Mouse (Mus musculus) T-helper 17 cell (primary cell): ENCODE measurements around the gene Taok1.
"Not testable (repeated sequence)": the region's sequence is repeated elsewhere in the genome, so short reads cannot be mapped to it uniquely, and the experiment has no call there.

ENCODE experiments used
- in situ Hi-C, 2 experiments: fragments of 300-600 bp; cut with MboI, MseI; formaldehyde crosslinking; loops; 1 replicate in 1 of 2; 2 replicates in 1 of 2; pipeline ENCODE4 v1.15.1; 2025; ENCODE audit warnings: high pct_unique_total_duplicates in 2 of 2

The Taok1 gene

DNA sequence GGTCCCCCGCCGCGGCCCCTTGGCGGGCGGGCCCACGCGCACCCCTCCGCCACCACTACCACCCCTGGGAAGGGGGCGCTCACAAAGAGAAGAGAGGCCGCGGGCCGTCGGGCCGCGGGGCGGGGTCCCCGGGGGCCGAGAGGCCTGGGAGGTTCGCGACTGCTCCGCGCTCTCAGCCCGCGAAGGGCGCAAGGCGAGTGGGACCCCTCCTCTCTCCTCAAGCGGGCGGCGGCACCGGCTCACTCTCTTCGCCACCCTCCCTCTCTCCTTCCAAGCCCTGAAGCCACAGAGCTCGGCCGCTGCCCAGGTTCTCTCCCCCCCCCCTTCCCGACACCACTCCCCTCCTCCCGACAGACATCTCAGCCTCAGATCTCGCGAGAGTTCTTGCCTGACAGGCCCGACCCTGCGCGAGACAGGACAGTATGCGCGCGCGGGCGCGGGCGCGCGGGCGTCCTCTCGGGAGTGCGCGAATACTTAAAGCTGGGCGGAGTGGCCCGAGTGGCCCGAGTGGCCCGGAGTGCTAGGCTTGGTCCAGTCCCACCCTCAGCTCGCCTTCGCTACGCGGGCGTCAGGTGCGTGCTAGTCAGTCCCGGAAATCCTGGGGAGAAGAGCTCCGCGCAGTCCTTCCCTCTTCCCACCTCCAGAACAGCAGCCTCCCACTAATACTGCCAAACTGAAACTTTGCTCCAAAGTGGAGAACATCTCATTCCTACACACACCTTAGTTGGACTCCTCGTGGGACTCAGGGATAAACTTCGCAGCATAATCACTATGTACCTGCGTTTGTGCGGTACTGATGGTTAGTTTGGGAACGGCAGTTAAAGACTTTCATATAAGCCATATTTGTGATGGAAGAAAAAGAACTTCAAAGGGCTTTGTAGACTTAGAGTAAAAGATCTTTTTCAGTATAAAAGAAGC, at the start of gene Taok1:
Gene Taok1, minus strand, starts transcription at position 278 of the 918 bp plus-strand sequence.
- in situ Hi-C loops: loop anchor here in 1 of 2 experiments (5.0 kb wide), 1 partner anchor 115 kb away; the partner anchor contains the start of gene Git1

DNA sequence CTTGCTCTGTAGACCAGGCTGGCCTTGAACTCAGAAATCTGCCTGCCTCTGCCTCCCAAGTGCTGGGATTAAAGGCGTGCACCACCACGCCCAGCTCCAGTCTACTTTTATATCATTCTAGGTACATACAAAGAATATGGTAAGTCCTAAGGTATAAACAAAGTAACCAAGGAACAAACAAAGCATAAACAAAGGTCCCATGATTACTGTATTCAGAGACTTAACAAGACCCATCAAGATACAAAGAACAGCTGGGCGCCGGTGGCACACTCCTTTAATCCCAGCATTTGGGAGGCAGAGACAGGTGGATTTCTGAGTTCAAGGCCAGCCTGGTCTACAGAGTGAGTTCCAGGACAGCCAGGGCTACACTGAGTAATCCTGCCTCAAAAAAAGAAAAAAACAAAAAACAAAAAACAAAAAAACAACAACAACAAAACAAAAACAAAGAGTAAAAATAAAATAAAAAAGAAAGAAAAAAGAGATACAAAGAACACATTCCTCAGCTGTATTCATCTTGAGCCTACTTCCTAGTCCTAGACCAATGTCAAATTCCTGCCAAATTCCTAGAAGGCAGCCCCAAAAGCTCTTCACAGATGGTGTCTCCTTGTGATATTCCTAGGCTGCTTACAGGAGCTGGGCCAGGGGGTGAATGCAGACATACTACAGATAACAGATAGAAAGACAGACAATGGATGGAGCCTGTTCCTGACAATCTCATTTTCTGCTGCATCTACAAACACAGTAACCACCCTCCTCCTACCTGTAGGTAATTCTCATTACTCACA, 46.0 kb upstream of the Taok1 start:
- in situ Hi-C loops: not testable (repeated sequence)

DNA sequence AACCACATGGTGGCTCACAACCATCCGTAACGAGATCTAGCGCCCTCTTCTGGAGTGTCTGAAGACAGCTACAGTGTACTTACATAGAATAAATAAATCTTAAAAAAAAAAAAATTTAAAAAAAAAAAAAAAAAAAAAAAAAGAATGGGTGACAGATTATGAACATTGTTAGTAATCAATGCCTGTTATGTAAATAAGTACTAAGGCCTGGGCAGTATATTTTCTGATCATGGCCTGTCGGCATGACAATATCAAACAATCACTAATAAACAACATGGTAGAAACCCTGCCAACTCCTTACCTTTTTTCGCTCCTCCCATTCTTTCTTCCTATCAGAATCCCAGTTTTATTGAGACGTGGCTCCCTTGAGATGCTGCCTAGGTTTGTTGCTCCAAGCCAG, 44.9 kb upstream of the Taok1 start:
- in situ Hi-C loops: no loop called here

DNA sequence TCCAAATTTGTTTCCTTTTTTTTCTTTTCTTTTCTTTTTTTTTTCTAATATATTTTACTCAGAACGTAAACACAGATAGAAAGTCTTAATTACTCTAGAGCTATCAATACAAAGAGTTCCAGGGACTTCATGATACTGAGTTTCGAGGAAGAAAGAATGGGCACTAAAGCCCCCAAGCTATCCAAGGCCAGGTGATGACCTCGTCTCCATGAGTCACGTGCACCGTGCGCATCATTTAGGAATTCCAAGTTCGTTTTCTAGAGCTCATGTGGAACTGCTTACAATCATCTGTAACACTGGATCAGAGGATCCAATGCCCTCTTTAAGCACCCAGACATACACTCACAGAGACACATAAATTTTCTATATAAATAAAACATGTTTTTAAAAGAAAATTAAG, 41.3 kb upstream of the Taok1 start:
- in situ Hi-C loops: no loop called here

DNA sequence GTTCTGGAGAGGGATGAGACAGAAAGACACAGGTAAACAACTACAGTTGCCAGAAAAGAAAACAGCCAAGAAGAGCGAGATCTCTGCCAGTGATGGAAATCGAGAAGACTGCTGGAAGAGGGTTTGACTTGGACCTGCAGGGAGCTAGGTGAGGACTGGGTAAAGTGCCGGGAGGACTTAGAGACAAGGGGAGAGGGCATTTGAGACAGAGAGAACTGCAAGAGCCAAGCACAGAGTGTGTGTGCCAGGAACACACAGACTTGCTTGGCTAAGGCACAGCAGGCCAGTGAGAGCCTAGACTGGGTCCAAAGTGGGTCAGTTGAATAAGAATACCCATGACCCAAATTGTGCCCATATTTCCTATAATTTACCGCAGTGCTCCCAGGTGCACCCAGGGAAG, 37.9 kb upstream of the Taok1 start:
- in situ Hi-C loops: no loop called here

GRCm38 (mm10) chr11:77641390-77641789, 33.8 kb upstream of the Taok1 start:
- in situ Hi-C loops: no loop called here

DNA sequence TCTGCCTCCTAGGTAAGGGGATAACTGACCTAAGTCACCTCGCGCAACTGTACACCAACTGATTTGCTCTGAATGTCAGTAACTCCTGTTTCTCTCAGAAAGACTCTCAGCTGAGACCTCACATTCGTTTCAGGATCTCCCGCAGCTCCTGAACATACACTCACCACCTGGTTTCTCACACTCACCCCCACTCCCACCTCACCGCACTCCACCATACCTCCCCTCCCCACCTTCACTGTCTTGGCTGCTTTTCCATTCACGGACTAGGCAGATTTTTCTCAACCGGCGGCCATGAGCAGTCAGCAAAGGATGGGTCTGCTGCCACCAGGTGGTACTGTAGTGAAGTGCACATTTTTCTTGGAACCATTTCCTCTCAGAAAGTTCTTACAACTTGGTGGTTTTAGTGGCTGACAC, 22.6 kb upstream of the Taok1 start:
- in situ Hi-C loops: loop anchor here in 1 of 2 experiments (10.0 kb wide), 1 partner anchor 525 kb away; no protein-coding TSS in a partner anchor

- in situ Hi-C loops: no loop called here
Observed at GRCm38 (mm10) chr11:77629476-77629875, 21.9 kb upstream of the Taok1 start.

GRCm38 (mm10) chr11:77626596-77627535, 19.3 kb upstream of the Taok1 start:
- in situ Hi-C loops: no loop called here

DNA sequence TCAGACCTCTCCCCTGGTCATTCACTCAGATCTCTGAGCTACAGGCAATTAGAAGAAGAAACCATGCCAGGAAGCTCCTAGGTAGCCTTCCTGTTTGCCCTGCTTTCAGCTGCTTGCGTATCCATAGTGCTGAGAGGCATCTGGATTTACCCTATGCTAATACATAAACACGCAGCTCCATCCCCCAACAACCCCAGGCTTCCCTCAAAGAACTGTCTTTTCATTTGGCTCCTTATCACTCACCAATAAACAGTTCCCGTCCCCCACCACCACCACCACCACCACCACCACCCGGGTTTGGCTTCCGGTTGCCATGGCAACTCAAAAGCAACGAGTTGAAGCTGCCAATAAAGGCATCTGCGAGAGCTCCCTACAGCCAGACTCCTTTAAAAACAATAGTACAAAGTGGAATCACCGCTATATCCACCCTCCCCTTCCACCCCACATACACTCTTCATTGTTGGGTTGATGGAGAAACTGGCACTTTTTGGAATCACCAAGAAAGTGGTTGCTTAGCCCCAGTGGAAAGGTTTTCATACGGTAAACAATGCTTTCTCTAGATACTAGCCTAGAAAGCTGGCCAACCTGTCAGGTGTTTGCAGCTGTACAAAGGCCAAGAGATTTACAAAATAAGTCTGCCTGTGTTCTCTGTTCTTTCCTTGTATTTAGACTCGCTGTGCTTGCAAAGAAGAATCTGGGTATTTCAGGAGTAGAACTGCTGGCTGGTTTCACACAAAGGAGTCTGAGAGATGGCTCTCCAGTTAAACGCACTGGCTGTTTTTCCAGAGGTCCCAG, 17.6 kb upstream of the Taok1 start:
- in situ Hi-C loops: no loop called here

- in situ Hi-C loops: no loop called here
Observed at GRCm38 (mm10) chr11:77624441-77625060, 16.9 kb upstream of the Taok1 start.

- in situ Hi-C loops: no loop called here
Observed at GRCm38 (mm10) chr11:77624002-77624401, 16.4 kb upstream of the Taok1 start.

- in situ Hi-C loops: no loop called here
Observed at GRCm38 (mm10) chr11:77621902-77622535, 14.4 kb upstream of the Taok1 start.

DNA sequence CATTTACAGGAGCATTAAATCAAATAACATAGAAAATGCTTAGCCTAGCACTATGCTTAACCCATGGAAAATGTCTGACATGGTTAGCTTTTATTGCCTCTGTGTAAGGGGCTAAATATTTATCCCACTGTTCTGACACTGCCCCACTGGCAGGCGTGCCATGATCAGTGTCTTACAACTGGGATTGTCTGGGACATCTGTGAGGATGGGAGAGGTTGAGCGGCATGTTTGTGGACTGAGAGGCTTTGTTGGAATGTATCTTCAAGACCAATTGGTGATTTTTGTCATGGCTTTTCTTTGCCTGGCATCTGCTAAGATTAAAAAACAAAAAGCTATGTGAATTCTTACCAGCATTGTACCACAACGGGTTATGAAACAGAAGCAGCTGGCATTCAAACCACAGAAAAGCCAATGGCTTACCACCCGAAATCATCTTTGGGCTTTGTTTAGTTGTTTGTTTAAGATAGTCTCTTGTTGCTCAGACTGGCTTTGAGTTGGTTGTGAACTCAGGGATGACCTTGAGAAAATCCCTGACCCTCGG, 7.5 kb upstream of the Taok1 start:
- in situ Hi-C loops: no loop called here

GRCm38 (mm10) chr11:77606835-77607537, 629 bp downstream of the Taok1 start:
- in situ Hi-C loops: loop anchor here in 1 of 2 experiments (5.0 kb wide), 1 partner anchor 115 kb away; the partner anchor contains the start of gene Git1

DNA sequence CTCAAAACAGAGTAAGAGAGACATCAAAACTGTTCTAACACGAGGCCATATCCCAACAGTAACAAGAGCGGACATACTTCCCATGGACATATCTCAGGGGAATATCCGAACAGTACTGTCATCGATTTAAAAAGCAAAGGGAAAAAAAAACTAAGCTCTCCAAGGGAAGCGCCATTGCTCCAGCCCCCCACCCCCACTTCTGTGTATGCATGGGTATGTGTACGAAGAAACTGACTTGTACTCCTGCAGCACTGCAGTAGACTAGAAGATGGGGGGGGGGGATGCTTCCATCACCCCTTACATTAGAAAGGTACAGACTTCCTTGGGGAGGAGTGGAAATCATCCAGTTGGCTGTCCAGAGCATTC, 1.2 kb downstream of the Taok1 start:
- in situ Hi-C loops: loop anchor here in 1 of 2 experiments (5.0 kb wide), 1 partner anchor 114 kb away; the partner anchor contains the start of gene Git1

GRCm38 (mm10) chr11:77597266-77597665, 10.3 kb downstream of the Taok1 start:
- in situ Hi-C loops: no loop called here

DNA sequence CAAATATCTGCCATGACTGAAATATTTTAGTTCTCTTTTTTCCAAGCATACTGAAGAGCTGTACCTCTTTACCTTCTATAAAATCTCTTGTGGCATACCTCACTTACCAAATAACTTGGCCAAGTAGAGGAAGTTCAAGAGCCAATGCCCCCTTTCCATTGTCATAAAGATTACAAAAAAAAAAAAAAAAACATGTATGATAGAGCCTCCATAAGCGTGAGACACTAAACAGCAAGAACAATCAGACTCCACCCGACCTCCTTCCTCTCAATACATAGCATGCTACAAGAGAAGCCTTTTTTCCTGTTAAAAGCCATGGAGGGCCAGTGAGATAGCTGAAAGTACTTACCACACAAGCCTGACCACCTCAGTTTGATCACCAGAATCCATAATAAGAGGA, 16.2 kb downstream of the Taok1 start:
- in situ Hi-C loops: no loop called here
